In the genomic region with DNA sequence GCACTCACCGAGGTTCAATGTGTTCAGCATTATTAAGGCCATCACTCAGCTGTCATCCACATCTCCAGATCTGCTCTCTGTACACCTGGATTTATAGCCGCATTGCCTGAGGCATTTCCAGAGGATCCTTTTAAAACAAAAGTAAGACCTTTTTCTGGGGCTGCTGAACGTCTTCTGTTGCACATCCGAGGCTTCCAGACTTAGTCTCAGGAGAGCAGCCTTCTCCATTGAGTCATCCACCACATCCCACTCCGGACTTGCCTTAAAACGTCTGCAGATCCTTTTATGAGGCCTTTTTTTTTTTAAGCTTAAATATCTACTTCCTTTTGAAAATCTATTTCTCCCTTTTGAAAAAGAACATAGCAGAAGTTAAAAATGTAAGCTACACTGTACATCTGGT, we compare ENCODE assay signal across 23 mouse cellular contexts.
DNase-seq lines count a peak whose midpoint lies in the region; ATAC-seq and TF ChIP-seq lines count a peak whose summit lies in the region.
"Had no signal": no experiment of that assay in that cellular context is flagged by ENCODE, and none has a peak within 500 bp of the region (broad histone marks: within the 10 kb centered on the region; RNA-seq: fewer than 3 reads in every experiment).

No protein-coding gene starts in this region.

- 77% methylated on average over 6 of the region's 6 CpGs for WGBS in embryonic facial prominence, embryonic 11.5 days
- 74% methylated on average over 6 of the region's 6 CpGs for WGBS in embryonic facial prominence, embryonic 10.5 days
- 45% methylated on average over 6 of the region's 6 CpGs for WGBS in embryonic facial prominence, embryonic 14.5 days

- no peak for ATAC-seq in embryonic facial prominence, embryonic 11.5 days (replicated peaks; ENCODE audit: insufficient number of reproducible peaks, low FRiP score, low TSS enrichment, low read depth)
- ATAC-seq in embryonic facial prominence, embryonic 14.5 days (ENCODE audit: low read depth): no peak; the same call in 1 of the 2 replicates
- ATAC-seq: activated CD4-positive, CD25-positive, alpha-beta regulatory T cell, adult 4 months; forebrain, embryonic 15.5 days; intestine, embryonic 15.5 days; Patski had no signal

- H3K9ac ChIP-seq in embryonic facial prominence, embryonic 11.5 days (replicated peaks; ENCODE audit: low read length): no peak overlapping the region
- H3K9ac ChIP-seq in embryonic facial prominence, embryonic 14.5 days (ENCODE audit: low read depth, low read length): no peak overlapping the region
- H3K9ac ChIP-seq: embryonic facial prominence, embryonic 13.5 days; forebrain, embryonic 15.5 days; heart, embryonic 15.5 days; hindbrain, embryonic 14.5 days; intestine, embryonic 15.5 days had no signal

- H3K4me1 ChIP-seq in embryonic facial prominence, embryonic 11.5 days (ENCODE audit: control insufficient read depth, insufficient read depth, low read length): no peaks in the 10 kb centered on the region
- no peaks in the 10 kb centered on the region for H3K4me1 ChIP-seq in embryonic facial prominence, embryonic 10.5 days
- H3K4me1 ChIP-seq in embryonic facial prominence, embryonic 14.5 days (ENCODE audit: control insufficient read depth, insufficient read depth, low read length): no peaks in the 10 kb centered on the region
- H3K4me1 ChIP-seq: embryonic facial prominence, embryonic 13.5 days; forebrain, embryonic 15.5 days; hindbrain, embryonic 10.5 days; intestine, embryonic 15.5 days had no signal

- H3K27me3 ChIP-seq in embryonic facial prominence, embryonic 11.5 days (ENCODE audit: control insufficient read depth, insufficient read depth, low read length): no peaks in the 10 kb centered on the region
- H3K27me3 ChIP-seq in embryonic facial prominence, embryonic 10.5 days (replicated peaks; ENCODE audit: low read depth, poor library complexity, severe bottlenecking): no peaks in the 10 kb centered on the region
- H3K27me3 ChIP-seq in embryonic facial prominence, embryonic 14.5 days (replicated peaks; ENCODE audit: control insufficient read depth, insufficient read depth, low read length): no peaks in the 10 kb centered on the region
- H3K27me3 ChIP-seq: embryonic facial prominence, embryonic 13.5 days; forebrain, embryonic 15.5 days; heart, embryonic 15.5 days; intestine, embryonic 15.5 days; Patski had no signal

- no peaks in the 10 kb centered on the region for H3K36me3 ChIP-seq in embryonic facial prominence, embryonic 11.5 days (replicated peaks; ENCODE audit: control insufficient read depth, insufficient read depth, low read depth, low read length)
- no peaks in the 10 kb centered on the region for H3K36me3 ChIP-seq in embryonic facial prominence, embryonic 10.5 days (replicated peaks)
- H3K36me3 ChIP-seq in embryonic facial prominence, embryonic 14.5 days (ENCODE audit: control insufficient read depth, insufficient read depth, low read length): no peaks in the 10 kb centered on the region
- H3K36me3 ChIP-seq: embryonic facial prominence, embryonic 13.5 days; forebrain, embryonic 15.5 days; heart, embryonic 15.5 days; hindbrain, embryonic 10.5 days; intestine, embryonic 15.5 days had no signal

- DNase-seq in embryonic facial prominence, embryonic 11.5 days (ENCODE audit: low spot score): peak; percentile 10
- DNase-seq in embryonic facial prominence, embryonic 10.5 days (ENCODE audit: low spot score): no peak
- DNase-seq in left cerebral cortex, adult 2 months (ENCODE audit: extremely low spot score in 1 of 2, low spot score in 2 of 2): no peak
- no peak for DNase-seq in left cerebral cortex, postnatal 10 days (ENCODE audit: extremely low spot score in 1 of 2, low spot score in 2 of 2)
- DNase-seq in embryonic facial prominence, embryonic 14.5 days (ENCODE audit: low spot score): peak; percentile 47
- no peak for DNase-seq in gastrocnemius, postnatal 25 days
- DNase-seq in layer of hippocampus, adult 8-10 months (ENCODE audit: low spot score in 2 of 2): no peak
- DNase-seq: adrenal gland, postnatal 14 days; cerebellum, adult 2 months; cerebellum, postnatal 10 days; embryo, embryonic 11 days; gastrocnemius, postnatal 14 days; heart, postnatal 14 days; kidney, adult 18-20 months had no signal

- no peak overlapping the region for H3K4me3 ChIP-seq in embryonic facial prominence, embryonic 11.5 days (ENCODE audit: low read depth, low read length)
- no peak overlapping the region for H3K4me3 ChIP-seq in embryonic facial prominence, embryonic 10.5 days
- no peak overlapping the region for H3K4me3 ChIP-seq in left cerebral cortex, adult 2 months
- H3K4me3 ChIP-seq in embryonic facial prominence, embryonic 14.5 days (ENCODE audit: low read depth, low read length): no peak overlapping the region
- H3K4me3 ChIP-seq: embryonic facial prominence, embryonic 13.5 days; erythroblast, embryonic 14.5 days; forebrain, embryonic 15.5 days; heart, embryonic 15.5 days; hindbrain, embryonic 10.5 days; intestine, embryonic 15.5 days had no signal

- no peak overlapping the region for H3K27ac ChIP-seq in embryonic facial prominence, embryonic 11.5 days (replicated peaks; ENCODE audit: low read depth, low read length)
- no peak overlapping the region for H3K27ac ChIP-seq in embryonic facial prominence, embryonic 10.5 days (replicated peaks)
- H3K27ac ChIP-seq in left cerebral cortex, adult 2 months: peak overlapping the region; percentile 37
- no peak overlapping the region for H3K27ac ChIP-seq in embryonic facial prominence, embryonic 14.5 days (replicated peaks; ENCODE audit: low read depth, low read length)
- H3K27ac ChIP-seq: embryonic facial prominence, embryonic 13.5 days; forebrain, embryonic 15.5 days; heart, embryonic 15.5 days; hindbrain, embryonic 10.5 days; hindbrain, embryonic 14.5 days; intestine, embryonic 15.5 days had no signal

- no peaks in the 10 kb centered on the region for H3K9me3 ChIP-seq in embryonic facial prominence, embryonic 11.5 days (replicated peaks; ENCODE audit: control insufficient read depth, low read length)
- H3K9me3 ChIP-seq in embryonic facial prominence, embryonic 10.5 days: no peaks in the 10 kb centered on the region
- no peaks in the 10 kb centered on the region for H3K9me3 ChIP-seq in embryonic facial prominence, embryonic 14.5 days (ENCODE audit: control insufficient read depth, low read length)
- H3K9me3 ChIP-seq: embryonic facial prominence, embryonic 13.5 days; forebrain, embryonic 15.5 days; heart, embryonic 15.5 days; hindbrain, embryonic 10.5 days; intestine, embryonic 15.5 days had no signal

- no peak overlapping the region for H3K4me2 ChIP-seq in embryonic facial prominence, embryonic 11.5 days (ENCODE audit: low read depth, low read length)
- no peak overlapping the region for H3K4me2 ChIP-seq in embryonic facial prominence, embryonic 14.5 days (ENCODE audit: low read depth, low read length)
- H3K4me2 ChIP-seq: embryonic facial prominence, embryonic 13.5 days; forebrain, embryonic 15.5 days; heart, embryonic 15.5 days; hindbrain, embryonic 14.5 days; intestine, embryonic 15.5 days had no signal

- intact Hi-C loops in left cerebral cortex, adult 2 months (cut with DNase I): no loop called here
- intact Hi-C loops in left cerebral cortex, postnatal 10 days (cut with DNase I): no loop called here

- TF ChIP-seq CTCF in left cerebral cortex, adult 2 months (IDR thresholded peaks at IDR 0.05): no peak

Comparison
In these comparisons a context has a peak if more than half of its experiments do, and no peak if none do; other contexts are left out.
1. DNase-seq: peak in embryonic facial prominence, embryonic 11.5 days (single experiment) and embryonic facial prominence, embryonic 14.5 days (single experiment); none in embryonic facial prominence, embryonic 10.5 days (single experiment), left cerebral cortex, adult 2 months (0 of 2), left cerebral cortex, postnatal 10 days (0 of 2), gastrocnemius, postnatal 25 days (single experiment) and layer of hippocampus, adult 8-10 months (0 of 2).